Mouse (Mus musculus): ENCODE data around the gene Pla2g5.
"Not testable (repeated sequence)": the region's sequence is repeated elsewhere in the genome, so short reads cannot be mapped to it uniquely, and the experiment has no call there.

Pla2g5 gene

DNA sequence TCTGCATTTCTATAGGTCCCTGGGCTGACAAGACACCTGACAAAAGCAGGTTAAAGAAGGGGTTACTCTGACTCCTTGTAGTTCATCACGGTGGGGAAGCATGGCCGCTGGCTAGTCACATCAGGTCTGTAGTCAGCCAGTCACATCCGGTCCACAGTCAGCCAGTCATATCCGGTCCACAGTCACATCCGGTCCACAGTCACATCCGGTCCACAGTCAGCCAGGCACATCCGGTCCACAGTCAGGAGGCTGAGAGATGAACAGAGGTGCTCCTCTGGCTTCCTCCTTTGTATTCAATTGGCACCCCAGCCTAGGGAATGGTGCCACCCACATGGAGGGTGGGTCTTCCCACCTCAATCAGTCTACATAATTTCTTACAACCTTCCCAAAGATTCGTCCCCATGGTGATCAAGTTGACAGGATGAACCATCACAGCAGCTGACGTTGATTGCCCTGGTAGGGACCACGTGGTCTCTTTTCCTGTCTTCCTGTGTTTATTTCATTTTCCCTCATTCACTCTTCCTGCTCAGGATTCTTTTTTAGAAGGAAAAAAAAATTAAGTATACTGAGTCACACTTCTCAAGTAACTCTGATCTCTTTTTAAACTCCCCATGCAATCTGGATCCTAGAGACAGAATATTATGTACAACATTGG is at the start of gene Pla2g5:
Gene Pla2g5 (minus strand): TSS at position 139 of the 655 bp plus-strand sequence.
- DNase-seq (ENCODE audit: low spot score), result no peak

DNA sequence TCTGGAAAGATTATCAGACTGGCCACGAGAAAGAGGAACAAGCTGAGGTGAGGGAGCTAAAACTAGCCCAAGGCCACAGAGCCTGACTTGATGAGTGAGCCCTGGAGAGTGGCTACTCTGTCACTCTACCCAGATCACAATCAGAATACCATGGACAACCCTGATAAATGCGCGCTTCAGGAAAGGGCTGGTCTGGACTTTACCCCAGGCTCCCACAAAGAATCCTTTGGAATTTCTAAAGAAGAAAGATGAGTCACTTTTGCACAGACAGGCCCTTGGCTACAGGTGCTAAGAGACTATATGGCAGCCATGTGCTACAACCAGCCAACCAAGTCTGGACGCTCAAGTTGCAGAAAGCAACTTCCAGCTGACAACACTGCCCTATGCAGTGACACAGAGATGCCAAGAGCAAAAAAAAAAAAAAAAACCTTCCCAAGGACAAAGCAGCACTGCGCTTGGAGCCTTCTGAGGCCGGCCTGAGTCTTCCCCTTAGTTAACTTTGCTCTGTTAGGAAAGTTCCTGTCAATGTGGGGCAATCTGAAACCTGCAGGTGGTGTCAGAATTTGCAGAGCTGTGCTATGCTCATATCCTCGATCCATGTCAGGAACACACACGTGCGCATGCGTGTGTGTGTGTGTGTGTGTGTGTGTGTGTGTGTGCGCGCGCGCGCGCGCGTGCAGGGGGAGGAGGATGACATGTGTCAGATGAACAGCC is 42.5 kb upstream of the Pla2g5 start:
- no peak for DNase-seq (ENCODE audit: low spot score)

DNA sequence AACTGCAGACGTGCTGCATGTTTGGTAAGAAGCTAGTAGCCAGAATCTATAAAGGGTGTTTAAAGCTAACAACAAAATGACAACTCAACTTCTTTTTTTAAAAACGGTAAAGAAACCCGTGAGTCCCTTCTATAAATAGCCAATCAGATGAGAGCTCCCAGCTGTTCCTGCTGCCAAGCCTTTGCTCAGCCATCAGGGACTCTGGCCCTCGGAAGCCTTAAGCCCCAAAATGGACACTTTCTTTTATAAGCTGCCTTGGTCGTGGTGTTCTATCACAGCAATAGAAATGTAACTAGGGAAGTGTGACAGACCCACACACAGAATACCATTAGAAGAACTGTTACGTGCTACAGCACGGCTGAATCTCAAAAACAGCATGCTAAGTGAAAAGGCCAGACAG is 36.1 kb upstream of the Pla2g5 start:
- DNase-seq (ENCODE audit: low spot score), result no peak

DNA sequence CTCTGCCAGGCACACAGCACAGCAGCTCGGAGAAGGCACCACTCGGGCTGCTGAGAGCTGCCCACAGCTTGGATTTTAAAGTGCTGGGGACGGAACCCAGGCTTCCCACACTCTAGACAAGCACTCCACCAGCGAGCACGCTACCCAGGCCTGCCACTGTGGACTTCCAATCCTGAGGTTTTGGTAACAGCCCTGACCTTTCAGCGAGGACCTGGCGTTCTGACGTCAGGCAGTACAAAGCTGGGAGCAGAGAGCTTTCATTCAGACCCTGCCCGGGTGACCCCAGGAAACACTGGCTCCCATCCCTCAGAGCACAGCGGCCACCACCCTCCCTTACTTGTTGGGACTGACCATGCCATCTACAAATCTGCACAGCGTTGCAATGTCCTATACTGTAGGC is 30.5 kb upstream of the Pla2g5 start:
- DNase-seq (ENCODE audit: low spot score), result not testable (repeated sequence)

DNA sequence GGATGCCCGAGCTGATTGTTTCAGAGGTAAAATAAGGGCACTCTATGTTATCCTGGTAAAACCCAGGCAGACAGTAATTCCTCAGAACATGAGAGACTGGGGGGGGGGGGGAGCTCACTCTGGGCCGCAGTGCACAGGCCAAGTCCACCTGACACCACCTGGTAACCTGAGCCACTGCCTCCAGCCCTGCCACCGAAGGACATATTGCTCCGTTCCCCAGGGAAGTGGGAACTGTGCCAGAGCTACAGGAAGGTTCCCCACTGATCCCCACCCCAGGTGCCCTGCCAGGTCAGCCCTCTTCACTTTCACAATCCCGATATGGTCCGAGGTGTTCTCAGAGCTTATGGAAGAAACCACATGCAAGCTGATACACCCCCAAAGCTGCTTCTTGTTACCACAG is 29.4 kb upstream of the Pla2g5 start:
- no peak for DNase-seq (ENCODE audit: low spot score)

DNA sequence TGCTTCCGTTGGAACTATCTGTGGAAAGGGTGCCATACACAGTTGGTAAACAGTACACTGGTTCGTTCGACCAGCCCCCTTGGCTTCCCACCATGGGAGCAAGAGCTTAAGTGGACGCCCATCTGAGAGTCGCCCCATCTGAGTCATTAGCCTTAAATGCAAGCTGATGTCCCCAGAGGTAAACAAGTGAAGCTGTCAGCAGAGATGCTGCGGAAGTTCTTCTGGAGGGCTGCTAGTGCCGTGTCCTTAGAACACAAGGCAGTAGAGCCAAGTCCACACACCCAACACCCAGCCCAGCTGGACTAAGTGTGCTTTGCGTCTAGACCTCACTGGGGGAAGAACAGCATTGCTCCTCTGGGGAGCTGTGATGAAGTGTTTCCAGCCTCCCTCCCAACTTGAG is 26.4 kb upstream of the Pla2g5 start:
- DNase-seq (ENCODE audit: low spot score), result no peak

DNA sequence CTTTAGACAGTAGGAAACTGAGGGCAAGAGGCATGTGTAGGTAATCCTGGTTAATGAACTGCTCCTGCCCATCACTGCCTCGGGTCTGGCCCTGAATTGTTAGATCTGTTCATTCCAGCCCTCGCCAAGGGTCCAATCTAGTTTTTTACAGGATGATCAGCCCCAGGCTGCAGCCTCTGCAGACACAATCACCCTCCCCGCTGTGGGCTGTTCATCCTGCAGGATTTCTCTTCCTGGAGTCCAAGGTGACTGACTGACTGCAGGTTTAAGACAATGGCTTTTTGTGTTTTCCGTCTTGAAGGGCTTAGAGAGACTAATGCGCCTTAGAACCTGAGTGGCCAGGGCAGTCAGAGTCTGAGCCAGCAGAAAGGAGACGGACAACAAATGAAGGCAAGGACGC is 25.9 kb upstream of the Pla2g5 start:
- DNase-seq (ENCODE audit: low spot score), result no peak

DNA sequence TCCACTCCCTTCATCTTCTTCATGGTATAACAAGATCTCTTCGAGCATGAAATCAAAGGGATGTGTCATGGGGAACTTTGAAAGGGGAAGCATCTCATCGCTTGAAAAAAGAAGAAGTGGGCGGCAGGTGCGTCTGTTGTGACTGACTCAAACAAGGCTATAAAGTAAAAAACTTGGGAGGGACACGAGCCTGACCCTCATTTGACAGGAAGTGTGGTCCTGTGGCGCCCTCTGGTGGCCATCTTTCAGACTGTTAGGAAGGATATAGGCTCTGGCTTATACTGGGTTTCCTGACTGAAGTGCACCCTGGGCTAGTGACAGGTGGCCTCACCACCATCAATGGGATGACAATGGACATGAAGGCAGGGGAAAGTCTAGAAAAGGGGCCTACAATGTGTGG is 21.0 kb upstream of the Pla2g5 start:
- peak; percentile 87 for DNase-seq (ENCODE audit: low spot score)

DNA sequence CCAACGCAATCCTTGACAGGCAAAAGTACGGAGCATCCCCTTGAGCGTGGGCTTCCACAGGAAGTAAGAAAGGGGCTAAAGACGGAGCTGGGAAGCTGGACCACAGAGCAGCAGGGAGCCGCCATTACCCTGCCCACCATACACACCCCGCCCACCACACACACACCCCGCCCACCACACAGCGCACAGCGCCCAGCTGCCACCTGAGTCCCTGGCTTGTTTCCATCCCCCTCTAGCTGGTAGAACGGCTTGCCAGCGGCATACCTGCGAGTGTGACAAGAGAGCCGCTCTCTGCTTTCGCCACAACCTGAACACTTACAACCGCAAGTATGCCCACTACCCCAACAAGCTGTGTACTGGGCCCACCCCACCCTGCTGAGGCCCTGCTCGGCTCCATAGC is 18.9 kb upstream of the Pla2g5 start:
- DNase-seq (ENCODE audit: low spot score), result no peak

DNA sequence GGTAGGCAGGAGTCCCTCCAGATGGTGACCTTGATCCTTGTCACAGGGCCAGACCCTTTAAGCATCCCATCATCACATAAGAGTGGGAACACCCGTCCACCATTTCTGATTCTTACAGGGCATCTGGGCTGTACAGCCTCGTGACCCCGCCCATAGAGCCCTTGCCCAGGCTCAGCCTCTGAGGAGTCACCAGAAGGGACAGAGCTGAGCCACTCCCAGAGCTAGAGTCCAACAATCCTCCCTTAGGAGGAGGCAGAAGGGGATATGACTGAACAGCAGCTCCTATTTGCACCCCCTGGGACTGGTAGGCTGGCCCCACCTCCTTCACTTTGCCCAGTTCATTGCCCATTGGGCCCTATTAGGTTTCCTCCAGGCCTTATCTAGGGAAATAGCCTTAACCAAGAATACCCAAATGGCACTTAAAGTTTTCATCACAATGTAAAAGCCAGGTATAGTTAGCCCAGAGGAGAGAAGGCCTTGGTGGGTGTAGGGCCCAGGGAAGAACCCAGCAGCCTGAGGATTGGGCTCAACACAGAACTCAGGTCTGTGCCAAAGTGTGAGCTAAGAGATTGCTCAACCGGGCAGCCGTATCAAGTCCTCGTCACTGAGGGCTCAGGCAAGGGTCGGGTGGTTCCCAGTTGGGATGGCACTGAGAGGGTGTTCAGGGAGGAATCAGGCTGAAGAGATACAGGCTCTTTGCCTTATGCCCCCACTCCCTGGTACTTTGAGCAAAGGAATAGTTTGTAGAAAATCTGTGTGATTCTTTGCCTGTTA is 17.7 kb upstream of the Pla2g5 start:
- no peak for DNase-seq (ENCODE audit: low spot score)

DNA sequence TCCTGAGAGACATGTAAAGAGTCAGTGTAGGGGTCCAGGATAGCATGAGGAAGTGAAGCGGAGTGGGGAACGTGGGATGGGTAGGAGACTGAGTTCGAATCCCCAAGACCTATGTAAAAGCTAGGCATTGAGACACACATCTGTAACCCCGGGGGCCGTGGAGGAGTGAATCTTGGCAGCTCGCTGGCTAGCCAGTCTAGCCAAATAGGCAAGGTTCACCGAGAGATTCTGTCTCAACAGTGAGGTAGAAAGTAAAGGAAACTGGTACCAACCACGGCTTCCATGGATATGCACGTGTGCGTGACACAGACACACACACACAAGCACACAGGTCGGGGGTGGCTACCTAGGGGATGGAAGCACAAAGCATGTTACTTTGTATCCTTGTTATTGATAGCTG is 16.5 kb upstream of the Pla2g5 start:
- no peak for DNase-seq (ENCODE audit: low spot score)

DNA sequence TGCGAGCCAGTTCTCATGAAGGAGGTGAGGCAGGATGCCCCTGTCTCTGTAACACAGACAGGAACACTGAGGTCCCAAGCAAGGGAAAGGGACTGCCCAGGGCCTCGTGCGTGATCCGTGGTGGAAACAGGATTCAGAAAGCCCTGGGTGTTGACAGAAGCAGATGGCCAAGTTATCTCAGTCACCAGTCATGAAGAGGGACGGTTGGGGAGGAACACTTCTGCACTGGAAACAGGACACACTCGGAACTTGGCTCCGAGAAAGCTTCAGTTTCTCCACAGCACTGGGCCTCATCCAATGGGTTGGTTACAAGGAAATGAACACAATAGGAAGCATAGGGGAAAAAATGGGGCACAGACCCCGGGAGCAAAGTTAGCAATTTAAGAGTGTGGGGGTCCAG is 15.5 kb upstream of the Pla2g5 start:
- DNase-seq (ENCODE audit: low spot score), result no peak

DNA sequence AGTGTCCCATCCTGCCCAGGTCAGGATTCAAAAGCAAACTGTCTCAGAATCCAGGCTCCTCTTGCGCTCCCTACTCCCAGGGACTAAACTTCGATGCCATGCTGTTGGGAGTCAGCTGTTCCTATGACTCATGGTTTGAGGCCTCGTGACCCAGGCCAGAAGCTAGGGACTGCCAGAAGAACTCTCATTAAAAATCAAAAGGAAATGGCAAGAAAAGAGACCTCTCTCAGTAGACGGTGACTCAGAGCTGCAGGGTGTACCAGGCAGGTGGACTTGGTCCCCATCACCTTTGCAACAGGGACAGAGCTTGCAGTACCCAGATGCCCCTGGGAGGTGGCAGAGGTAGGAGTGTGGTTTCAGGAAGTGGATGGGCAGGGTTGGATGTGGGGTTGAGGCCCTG is 14.4 kb upstream of the Pla2g5 start, which contains the start of gene Pla2g2e:
Gene Pla2g2e (plus strand): TSS at position 212 of the 400 bp plus-strand sequence.
- DNase-seq (ENCODE audit: low spot score), result no peak

DNA sequence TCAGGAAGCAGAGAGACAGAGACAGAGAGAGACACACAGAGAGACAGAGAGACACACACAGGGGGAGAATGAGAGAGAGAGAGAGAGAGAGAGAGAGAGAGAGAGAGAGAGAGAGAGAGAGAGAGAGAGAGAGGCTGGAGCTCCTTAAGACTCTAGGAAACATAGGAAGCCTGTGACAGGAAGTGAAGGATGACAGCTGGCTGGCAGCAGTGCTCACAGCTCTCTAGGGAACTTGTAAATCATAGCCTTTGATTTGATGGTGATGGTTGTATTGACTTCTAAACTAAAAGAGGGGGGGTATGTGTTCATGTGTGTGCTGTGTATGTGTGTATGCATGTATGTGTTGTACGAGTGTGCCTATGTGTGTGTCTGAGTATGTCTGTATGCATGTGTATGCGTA is 12.7 kb upstream of the Pla2g5 start:
- no peak for DNase-seq (ENCODE audit: low spot score)

DNA sequence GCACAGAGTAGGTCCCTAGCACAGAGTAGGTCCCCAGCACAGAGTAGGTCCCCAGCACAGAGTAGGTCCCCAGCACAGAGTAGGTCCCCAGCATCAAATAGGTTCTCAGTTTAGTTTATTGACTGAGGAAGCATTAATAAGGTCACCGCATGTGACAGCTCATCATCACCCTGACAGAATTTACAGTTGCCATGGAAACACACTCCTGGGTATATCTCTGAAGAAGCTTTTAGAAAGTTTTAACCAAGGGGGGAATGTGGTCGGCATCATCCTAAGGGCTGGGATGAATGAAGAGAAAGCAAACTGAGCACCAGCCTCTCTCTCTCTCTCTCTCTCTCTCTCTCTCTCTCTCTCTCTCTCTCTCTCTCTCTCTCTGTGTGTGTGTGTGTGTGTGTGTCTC is 12.0 kb upstream of the Pla2g5 start:
- not testable (repeated sequence) for DNase-seq (ENCODE audit: low spot score)

DNA sequence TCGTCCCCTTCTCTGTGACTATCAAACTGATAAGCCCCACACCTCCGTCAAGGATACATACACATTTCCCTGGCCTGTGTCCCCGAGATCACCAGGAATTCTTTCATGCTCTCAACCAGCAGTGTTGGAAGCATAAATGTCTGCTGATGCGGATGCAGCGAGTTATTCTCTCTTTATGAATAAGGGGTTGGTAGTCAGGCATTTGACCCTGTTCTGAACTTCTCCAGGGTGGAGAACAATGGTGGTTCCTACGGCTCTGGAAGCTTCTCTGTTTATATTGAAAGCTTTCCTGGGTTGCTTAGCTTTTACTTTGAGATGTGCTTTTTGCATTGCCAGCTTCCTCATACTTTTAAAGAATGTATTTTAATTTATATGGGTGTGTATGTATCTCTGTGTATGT is 10.6 kb upstream of the Pla2g5 start, which contains the start of gene Gm13030:
Gene Gm13030 (minus strand): TSS at position 101 of the 400 bp plus-strand sequence.
- no peak for DNase-seq (ENCODE audit: low spot score)

DNA sequence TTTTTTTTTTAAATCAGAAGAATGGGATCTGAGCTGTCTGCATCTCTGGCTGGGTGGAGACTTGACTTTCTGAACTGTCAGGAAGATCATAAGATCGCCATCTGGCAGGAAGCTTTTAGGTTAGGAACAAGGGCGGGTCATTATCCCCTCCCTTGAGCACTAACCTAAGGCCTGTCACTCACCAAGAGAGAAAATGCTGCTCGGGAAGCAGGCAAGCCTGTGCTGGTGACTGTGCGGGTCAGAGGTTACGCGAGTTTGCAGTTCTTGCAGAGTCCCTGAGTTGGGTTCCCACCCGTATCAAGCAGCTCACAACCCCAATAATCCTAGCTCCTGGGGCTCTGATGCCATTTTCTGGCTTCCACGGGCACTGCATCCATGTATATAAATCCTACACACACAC is 5.4 kb upstream of the Pla2g5 start:
- no peak for DNase-seq (ENCODE audit: low spot score)

DNA sequence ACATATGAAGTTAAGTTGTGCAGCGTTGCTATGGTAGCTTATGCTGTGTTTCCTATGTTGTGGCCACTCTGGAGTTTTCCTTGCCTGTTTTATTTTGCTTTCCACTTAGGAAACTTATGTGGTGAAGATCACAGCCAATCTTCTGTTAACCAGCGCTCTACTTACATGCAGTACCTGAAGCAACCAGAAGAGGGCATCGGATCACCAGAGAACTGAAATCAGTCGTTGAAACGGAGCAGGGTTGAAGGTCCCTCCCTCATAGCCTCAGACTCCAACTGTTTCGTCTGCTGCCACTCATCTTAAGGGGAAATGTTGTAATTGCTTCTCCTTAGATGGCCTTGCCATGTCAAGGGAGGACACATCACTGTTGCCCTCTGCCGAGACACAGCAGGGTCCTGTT is 3.1 kb upstream of the Pla2g5 start:
- DNase-seq (ENCODE audit: low spot score), result peak; percentile 79

DNA sequence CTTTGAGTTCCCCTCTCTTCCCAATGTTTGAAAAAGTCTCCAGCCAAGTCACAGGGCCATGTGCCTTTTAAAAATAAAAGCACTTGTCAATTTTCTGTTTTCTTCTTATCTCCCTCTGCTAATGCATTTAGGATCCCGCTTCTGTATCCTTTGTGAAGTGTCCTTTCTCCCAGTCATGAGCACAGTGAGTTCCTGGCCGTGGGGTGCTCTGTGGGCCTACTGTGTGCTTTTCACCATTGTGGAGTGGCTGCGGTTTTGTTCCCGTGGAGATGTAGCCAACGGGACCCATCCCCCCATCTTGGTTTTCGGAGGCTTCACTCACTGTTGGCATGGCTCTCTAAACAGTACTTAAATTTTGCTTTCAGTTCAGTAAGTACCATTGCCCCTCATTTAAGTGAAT is 2.7 kb upstream of the Pla2g5 start:
- DNase-seq (ENCODE audit: low spot score), result no peak

DNA sequence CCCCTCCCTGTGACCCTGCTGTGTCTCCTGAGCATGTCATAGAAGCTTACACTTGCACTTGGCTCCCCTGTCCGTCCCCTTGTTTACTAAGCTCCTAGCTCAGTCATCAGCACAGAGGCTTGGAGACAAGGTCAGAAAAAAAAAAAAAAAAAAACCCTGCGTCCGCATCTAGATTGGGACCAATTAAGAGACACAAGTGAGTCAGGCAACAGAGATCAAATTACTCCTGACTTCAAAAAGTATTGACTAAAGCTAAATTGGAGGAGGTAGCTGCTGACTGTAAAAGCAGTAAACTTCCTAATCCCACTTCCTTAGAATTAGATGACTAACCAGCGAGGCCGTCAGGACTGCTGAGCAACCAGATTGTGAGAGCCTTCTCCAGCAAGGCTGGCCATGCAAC is 1.8 kb upstream of the Pla2g5 start:
- no peak for DNase-seq (ENCODE audit: low spot score)

DNA sequence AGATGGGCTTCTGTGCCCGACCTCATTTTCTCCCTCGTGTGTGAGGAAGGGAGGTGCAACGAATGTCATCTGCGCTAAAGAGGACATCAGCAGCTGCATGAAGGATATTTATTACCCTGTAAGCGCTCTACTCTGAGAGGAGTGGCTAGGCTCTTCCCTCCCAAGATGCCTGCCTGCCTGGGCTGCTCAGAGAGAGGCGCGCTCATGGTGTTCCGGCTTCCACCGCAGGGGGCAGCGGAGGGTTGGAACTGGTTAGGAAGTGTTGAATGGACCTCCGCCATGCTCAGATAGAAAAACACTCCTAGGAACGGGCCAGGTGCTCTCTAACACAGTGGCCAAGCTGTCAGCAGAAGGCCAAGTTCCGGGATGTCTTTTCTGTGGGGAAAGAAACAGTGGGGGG is 3.6 kb downstream of the Pla2g5 start:
- DNase-seq (ENCODE audit: low spot score), result peak; percentile 67

DNA sequence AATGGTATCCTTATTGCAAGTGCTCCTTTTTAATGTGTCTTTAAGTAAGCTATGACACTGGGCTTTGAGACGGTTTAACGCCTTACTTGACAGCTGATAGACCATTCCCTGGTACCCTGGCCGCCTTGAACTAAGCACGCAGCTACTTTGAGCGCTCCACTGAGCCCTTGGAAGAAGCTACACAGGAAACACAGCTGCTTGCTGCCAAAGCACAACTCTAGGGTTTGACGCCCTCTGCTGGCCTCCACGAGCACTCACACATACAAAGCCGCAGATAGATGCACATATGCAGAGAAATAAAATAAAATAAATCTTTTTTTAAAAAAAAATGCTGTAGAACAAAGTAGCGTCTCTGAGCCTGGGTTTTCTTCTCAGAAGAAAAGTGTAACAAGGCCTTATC is 4.0 kb downstream of the Pla2g5 start:
- DNase-seq (ENCODE audit: low spot score), result no peak

DNA sequence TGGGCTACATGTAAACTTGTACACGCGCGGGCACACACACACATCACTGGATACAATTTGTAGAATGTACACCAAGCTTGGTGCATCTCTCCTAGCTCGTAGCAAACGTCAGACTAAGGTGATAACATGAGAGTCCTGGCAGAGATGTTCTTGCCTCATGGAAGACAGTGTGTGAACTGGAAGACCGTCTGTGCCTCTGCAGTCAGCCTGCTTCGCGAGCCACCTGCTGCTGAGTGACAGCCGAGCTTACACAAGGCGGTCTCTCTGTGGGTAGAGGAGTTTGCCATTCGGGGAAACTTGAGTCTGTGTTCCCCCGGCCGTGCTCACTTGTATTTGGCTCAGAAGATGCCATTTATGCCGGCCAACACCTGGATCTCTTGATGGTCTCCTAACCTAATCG is 4.8 kb downstream of the Pla2g5 start:
- DNase-seq (ENCODE audit: low spot score), result no peak
